Mouse (Mus musculus): ENCODE results near the gene Map3k20. TPM values are rescaled to one million over a fixed set of nuclear protein-coding genes. Genes with fewer than 3 reads are reported as not detected.

Gene Map3k20
- total RNA-seq, 2 experiments from 2014 or later, result 8.3 to 10.7 TPM

- intact Hi-C loops (cut with DNase I), result no loop called here
- DNase-seq (ENCODE audit: low spot score in 2 of 2), result no peak
Measured at GRCm38 (mm10) chr2:72456189-72456588, 170.8 kb downstream of the Map3k20 start.

DNA sequence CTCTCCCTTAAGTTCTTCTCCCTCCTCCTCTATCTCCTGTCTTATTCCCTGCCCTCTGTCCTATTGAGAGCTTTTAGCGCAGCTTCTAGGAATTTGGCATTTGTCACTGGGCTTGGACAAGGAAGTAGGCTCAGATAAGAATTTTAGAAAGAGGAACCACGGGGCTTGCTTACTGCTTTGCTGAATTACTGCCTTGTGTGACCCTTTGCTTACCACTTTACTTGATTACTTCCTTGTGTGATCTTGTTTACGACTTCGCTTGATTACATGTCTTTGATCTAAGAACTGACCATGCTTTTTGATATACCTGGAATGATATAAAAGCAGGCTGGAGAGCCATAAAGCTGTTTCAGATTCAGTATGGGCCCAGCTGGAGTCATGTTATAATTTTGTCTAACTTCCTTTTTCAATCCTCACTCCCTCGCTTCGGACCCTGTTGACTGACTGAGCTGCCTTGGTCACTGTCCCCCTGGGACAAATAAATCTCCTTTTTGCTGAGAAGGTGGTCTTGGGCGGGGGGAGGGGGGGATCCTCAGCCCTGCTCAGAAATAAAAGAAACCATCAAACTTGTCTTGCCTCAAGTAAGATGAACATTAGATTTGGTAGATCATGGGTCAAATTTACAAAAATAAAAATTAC is 179.1 kb downstream of the Map3k20 start:
- DNase-seq (ENCODE audit: low spot score in 2 of 2), result no peak
- intact Hi-C loops (cut with DNase I), result no loop called here

- intact Hi-C loops (cut with DNase I), result no loop called here
- no peak for DNase-seq (ENCODE audit: low spot score in 2 of 2)
Measured at GRCm38 (mm10) chr2:72467604-72468003, 182.2 kb downstream of the Map3k20 start.

- intact Hi-C loops (cut with DNase I), result no loop called here
- no peak for DNase-seq (ENCODE audit: low spot score in 2 of 2)
Measured at GRCm38 (mm10) chr2:72471415-72472070, 186.1 kb downstream of the Map3k20 start.

- intact Hi-C loops (cut with DNase I), result loop anchor here (5.0 kb wide), 1 partner anchor 803 kb away; no protein-coding TSS in a partner anchor
- DNase-seq (ENCODE audit: low spot score in 2 of 2), result no peak
Measured at GRCm38 (mm10) chr2:72474531-72475287, 189.3 kb downstream of the Map3k20 start.

DNA sequence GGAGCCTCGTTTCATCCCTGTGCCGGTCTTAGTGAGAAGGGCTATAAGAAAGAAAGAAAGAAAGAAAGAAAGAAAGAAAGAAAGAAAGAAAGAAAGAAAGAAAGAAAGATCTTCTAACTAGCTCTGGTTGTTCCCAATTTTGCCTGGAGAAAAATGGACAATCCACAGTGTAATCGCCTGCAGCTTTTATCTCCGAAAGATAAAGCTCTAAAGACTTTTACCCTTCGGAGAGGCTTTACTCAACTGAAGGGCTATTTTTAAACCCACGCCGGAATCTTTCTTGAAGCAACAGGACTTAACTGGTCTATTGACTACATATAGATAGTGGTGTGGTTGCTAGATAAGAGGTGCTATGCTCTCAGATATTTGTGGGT is 190.0 kb downstream of the Map3k20 start:
- intact Hi-C loops (cut with DNase I), result loop anchor here (5.0 kb wide), 1 partner anchor 802 kb away; no protein-coding TSS in a partner anchor

GRCm38 (mm10) chr2:72475797-72476485 is 190.5 kb downstream of the Map3k20 start, which contains the start of gene Cdca7:
Gene Cdca7, plus strand, starts transcription at chr2:72476159.
- intact Hi-C loops (cut with DNase I), result loop anchor here (5.0 kb wide), 1 partner anchor 801 kb away; no protein-coding TSS in a partner anchor

More for the DNA sequence above, 190.0 kb downstream of the Map3k20 start:
- no peak for DNase-seq (ENCODE audit: low spot score in 2 of 2)

DNA sequence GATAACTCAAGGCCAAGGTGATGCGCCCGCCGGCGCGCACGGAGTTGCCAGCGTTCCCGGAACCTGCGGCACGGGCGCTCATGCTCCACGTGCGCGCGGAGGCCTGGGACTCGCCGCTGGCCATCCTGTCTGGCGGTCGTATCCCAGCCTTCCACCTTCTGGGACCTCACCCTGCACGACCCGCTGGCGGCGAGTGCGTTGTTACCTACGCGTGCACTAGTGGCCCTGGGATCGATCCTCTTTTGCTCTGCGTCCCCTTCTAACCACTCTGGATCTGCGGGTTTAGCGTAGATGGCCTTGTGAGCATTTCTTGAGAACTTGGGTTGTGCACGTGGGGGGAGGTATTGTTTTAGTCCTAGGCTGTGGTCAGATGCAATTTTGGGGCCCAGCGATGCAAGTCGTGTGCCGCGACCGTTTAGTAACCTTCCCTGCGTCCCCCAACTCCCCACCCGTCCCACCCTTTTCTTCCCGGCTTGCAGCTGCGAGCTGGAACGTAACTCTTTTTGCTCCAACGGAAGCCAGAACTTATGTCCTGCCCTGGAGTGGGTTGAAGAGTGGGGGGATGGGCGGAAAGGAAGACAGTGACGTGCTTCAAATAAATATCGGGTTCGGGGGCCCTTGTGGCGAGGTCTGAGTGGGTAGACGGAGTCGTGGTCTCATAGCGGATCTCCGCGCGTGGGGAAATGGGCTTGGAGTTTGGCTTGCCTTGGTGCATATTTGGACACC is 191.2 kb downstream of the Map3k20 start:
- intact Hi-C loops (cut with DNase I), result loop anchor here (5.0 kb wide), 1 partner anchor 801 kb away; no protein-coding TSS in a partner anchor
- DNase-seq (ENCODE audit: low spot score in 2 of 2), result no peak

More at GRCm38 (mm10) chr2:72475797-72476485, 190.5 kb downstream of the Map3k20 start, which contains the start of gene Cdca7:
- peak; percentile 38 to 61 for DNase-seq (ENCODE audit: low spot score in 2 of 2)

DNA sequence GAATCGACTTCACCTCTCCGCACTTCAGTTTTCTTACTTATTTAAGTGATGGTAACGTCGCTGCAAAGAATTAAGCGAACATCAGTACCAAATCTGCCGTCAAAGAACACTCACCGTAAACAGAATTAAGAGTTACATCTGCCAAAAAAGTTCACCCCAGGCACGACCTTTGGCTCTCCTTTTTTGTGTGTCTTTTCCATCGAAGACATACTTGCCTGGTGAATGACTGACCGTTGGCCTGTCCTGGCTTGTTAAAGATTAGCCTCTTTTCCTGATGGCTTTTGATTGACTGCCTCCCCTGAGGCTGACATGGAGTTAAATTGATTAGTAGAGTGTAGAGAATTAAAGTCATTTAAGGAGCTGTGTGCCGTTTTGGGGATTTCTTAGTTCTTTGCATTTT is 191.8 kb downstream of the Map3k20 start:
- intact Hi-C loops (cut with DNase I), result loop anchor here (5.0 kb wide), 1 partner anchor 800 kb away; no protein-coding TSS in a partner anchor
- no peak for DNase-seq (ENCODE audit: low spot score in 2 of 2)

GRCm38 (mm10) chr2:72478176-72478575 is 192.7 kb downstream of the Map3k20 start:
- intact Hi-C loops (cut with DNase I), result loop anchor here (5.0 kb wide), 1 partner anchor 799 kb away; no protein-coding TSS in a partner anchor
- DNase-seq (ENCODE audit: low spot score in 2 of 2), result no peak

DNA sequence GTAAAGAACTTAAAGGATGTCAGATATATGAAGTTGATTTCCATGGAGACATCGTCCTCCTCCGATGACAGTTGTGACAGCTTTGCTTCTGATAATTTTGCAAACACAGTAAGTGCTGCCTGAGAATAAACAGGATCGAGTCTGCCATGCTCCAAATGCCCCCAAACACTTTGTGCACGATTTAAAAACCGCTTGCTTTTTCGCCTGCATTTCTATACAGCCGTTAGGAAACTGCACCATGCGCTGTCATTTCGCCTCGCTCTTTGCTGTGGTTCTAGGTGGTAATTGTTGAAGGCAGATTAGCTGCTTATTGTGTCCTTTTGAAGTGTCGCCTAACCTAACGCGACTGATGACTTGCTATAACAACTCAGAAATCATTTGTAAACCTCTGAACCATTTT is 193.5 kb downstream of the Map3k20 start:
- intact Hi-C loops (cut with DNase I), result loop anchor here (5.0 kb wide), 1 partner anchor 798 kb away; no protein-coding TSS in a partner anchor

GRCm38 (mm10) chr2:72479818-72480217 is 194.4 kb downstream of the Map3k20 start:
- no peak for DNase-seq (ENCODE audit: low spot score in 2 of 2)
- intact Hi-C loops (cut with DNase I), result loop anchor here (5.0 to 10.0 kb wide), 2 partner anchors 245 to 797 kb away; no protein-coding TSS in a partner anchor

More for the DNA sequence above, 193.5 kb downstream of the Map3k20 start:
- DNase-seq (ENCODE audit: low spot score in 2 of 2), result no peak

DNA sequence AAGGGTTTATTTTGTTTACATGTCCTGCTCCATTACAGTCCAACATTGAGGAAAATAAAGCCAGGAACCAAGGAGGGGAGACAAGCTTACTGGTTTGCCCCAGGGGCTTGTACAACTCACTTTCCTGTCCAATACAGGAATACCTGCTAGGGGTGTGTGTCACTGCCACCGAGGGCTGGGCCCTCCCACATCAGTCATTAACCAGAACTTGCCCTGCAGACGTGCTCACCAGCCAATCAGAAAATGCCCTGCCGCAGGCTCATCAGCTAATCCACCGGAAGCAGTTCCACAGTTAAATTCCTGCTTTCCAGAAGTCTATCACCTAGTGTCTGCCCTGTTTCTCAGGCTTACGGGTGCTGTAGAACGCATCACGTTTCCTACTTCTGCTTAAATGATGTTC is 206.2 kb downstream of the Map3k20 start:
- intact Hi-C loops (cut with DNase I), result no loop called here
- DNase-seq (ENCODE audit: low spot score in 2 of 2), result no peak

Other genes starting within 250 kb of the Map3k20 start
- 1 to 10 TPM; 3.4 to 5.0 TPM for gene Cdca7, start 190.5 kb downstream of the Map3k20 start, total RNA-seq (2021)